Mouse (Mus musculus) embryonic facial prominence, embryonic 15.5 days (tissue): ENCODE results near the gene Gm10521. TPM values are rescaled to one million over a fixed set of nuclear protein-coding genes. Genes with fewer than 3 reads are reported as not detected.

Experiments used
- ATAC-seq: fragments of 200-750 bp; cut with Nextera tagmentation; 2 replicates; pipeline ENCODE4 v1.8.0; 2017; ENCODE audit warnings: low read depth, moderate TSS enrichment; ENCODE audit not compliant: insufficient number of reproducible peaks, low FRiP score, low TSS enrichment
- H3K27ac ChIP-seq: fragments of 300-500 bp; sonication (generic); replicated peaks from 2 replicates; pipeline ENCODE4 v1.5.1; 2015; ENCODE audit warnings: mild to moderate bottlenecking, inconsistent platforms
- H3K27me3 ChIP-seq: fragments of 300-500 bp; sonication (generic); 2 replicates; pipeline ENCODE4 v1.6.1; 2015; ENCODE audit warnings: inconsistent platforms
- H3K36me3 ChIP-seq: fragments of 300-500 bp; sonication (generic); 2 replicates; pipeline ENCODE4 v1.6.1; 2015; ENCODE audit warnings: mild to moderate bottlenecking, inconsistent platforms
- H3K4me1 ChIP-seq: fragments of 300-500 bp; sonication (generic); 2 replicates; pipeline ENCODE4 v1.6.1; 2015; ENCODE audit warnings: inconsistent platforms
- H3K4me2 ChIP-seq: fragments of 300-500 bp; sonication (generic); replicated peaks from 2 replicates; pipeline ENCODE4 v1.6.1; 2015; ENCODE audit warnings: mild to moderate bottlenecking, inconsistent platforms
- H3K4me3 ChIP-seq: fragments of 300-500 bp; sonication (generic); replicated peaks from 2 replicates; pipeline ENCODE4 v1.5.1; 2015; ENCODE audit warnings: mild to moderate bottlenecking, inconsistent platforms
- H3K9ac ChIP-seq: fragments of 300-500 bp; sonication (generic); 2 replicates; pipeline ENCODE4 v1.6.1; 2015; ENCODE audit warnings: inconsistent platforms
- H3K9me3 ChIP-seq: fragments of 300-500 bp; sonication (generic); replicated peaks from 2 replicates; pipeline ENCODE4 v1.6.1; 2016; ENCODE audit warnings: inconsistent platforms
- WGBS: fragments of 180-500 bp; shearing (Covaris S2); methylation state at CpG from one replicate; pipeline ENCODE4 v1.1.7; 2015; 5-methylcytosine and 5-hydroxymethylcytosine counted together
- polyA plus RNA-seq: library from polyadenylated mRNA; unstranded; fragments of >200 nt; fragmentation: Nextera tagmentation; extraction: Ambion mirVana; gene quantifications from 2 replicates; pipeline ENCODE4 v1.2.1, GENCODE M21; 2015

The Gm10521 gene
- polyA plus RNA-seq, 1 experiment from 2014 or later = not detected

GRCm38 (mm10) chr1:171919901-171920510 lies 24.5 kb downstream of the Gm10521 start:
- no peaks in the 10 kb centered on the region for H3K9me3 ChIP-seq
- H3K36me3 ChIP-seq = no peaks in the 10 kb centered on the region
- 70% methylated on average over 6 of the region's 6 CpGs for WGBS
- H3K4me1 ChIP-seq = no peaks in the 10 kb centered on the region
- no peak overlapping the region for H3K4me3 ChIP-seq
- no peak overlapping the region for H3K9ac ChIP-seq
- H3K4me2 ChIP-seq = no peak overlapping the region
- no peak overlapping the region for H3K27ac ChIP-seq
- ATAC-seq = no peak
- no peaks in the 10 kb centered on the region for H3K27me3 ChIP-seq

DNA sequence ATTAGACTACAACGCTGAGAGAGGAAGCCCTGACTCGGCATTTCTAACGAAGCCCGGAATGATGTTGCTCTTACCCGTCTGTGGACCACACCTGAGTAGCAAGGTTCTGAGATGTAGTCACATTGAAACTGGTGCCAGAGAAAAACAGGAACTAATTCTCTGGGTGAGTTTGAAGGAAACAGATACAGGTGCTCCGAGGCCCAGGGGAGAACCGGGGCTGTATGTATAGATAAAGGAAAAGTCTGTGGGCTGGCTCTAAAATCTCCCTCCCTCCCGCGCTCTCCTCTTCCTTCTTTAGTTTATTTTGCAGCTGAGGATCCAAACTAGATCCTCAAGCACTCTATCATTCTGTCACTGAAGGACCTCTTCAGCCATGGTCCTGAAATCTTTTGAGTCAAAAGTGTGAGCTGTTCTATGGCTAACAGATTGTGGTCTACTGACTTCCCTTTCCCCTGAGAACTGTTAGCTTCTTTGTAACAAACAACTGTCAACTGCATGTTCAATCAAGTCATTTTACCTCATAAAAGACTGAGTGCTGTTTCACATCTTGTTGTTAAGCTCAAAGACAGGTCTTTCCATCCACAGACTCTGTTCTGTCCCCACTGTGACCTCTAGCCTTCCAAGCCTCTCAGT lies 25.6 kb downstream of the Gm10521 start:
- Histone ChIP-seq H3K9ac (no peak overlapping the region), H3K4me1 (no peaks in the 10 kb centered on the region), H3K36me3 (no peaks in the 10 kb centered on the region), H3K9me3 (no peaks in the 10 kb centered on the region), H3K4me2 (no peak overlapping the region), H3K27me3 (no peaks in the 10 kb centered on the region), H3K27ac (no peak overlapping the region), H3K4me3 (no peak overlapping the region)
- WGBS = 79% methylated on average over 9 of the region's 9 CpGs
- ATAC-seq = no peak

GRCm38 (mm10) chr1:171921641-171922040 lies 26.2 kb downstream of the Gm10521 start:
- no peaks in the 10 kb centered on the region for H3K27me3 ChIP-seq
- no peak overlapping the region for H3K9ac ChIP-seq
- H3K4me1 ChIP-seq = no peaks in the 10 kb centered on the region
- H3K27ac ChIP-seq = no peak overlapping the region
- no peaks in the 10 kb centered on the region for H3K9me3 ChIP-seq
- no peak overlapping the region for H3K4me3 ChIP-seq
- ATAC-seq = no peak
- WGBS = 63% methylated on average over 2 of the region's 2 CpGs
- H3K4me2 ChIP-seq = no peak overlapping the region
- no peaks in the 10 kb centered on the region for H3K36me3 ChIP-seq

GRCm38 (mm10) chr1:171922844-171923243 lies 27.4 kb downstream of the Gm10521 start:
- WGBS = 89% methylated on average over 5 of the region's 5 CpGs
- no peak for ATAC-seq

GRCm38 (mm10) chr1:171924900-171925299 lies 29.4 kb downstream of the Gm10521 start:
- no peaks in the 10 kb centered on the region for H3K36me3 ChIP-seq
- H3K9ac ChIP-seq = no peak overlapping the region
- H3K4me2 ChIP-seq = no peak overlapping the region
- H3K4me3 ChIP-seq = no peak overlapping the region
- H3K27ac ChIP-seq = no peak overlapping the region
- no peaks in the 10 kb centered on the region for H3K9me3 ChIP-seq
- 75% methylated on average over 3 of the region's 3 CpGs for WGBS
- no peaks in the 10 kb centered on the region for H3K27me3 ChIP-seq
- ATAC-seq = no peak
- no peaks in the 10 kb centered on the region for H3K4me1 ChIP-seq

More at GRCm38 (mm10) chr1:171922844-171923243, 27.4 kb downstream of the Gm10521 start:
- Histone ChIP-seq H3K4me3 (no peak overlapping the region), H3K4me2 (no peak overlapping the region), H3K27me3 (no peaks in the 10 kb centered on the region), H3K36me3 (no peaks in the 10 kb centered on the region), H3K4me1 (no peaks in the 10 kb centered on the region), H3K9me3 (no peaks in the 10 kb centered on the region), H3K9ac (no peak overlapping the region), H3K27ac (no peak overlapping the region)

DNA sequence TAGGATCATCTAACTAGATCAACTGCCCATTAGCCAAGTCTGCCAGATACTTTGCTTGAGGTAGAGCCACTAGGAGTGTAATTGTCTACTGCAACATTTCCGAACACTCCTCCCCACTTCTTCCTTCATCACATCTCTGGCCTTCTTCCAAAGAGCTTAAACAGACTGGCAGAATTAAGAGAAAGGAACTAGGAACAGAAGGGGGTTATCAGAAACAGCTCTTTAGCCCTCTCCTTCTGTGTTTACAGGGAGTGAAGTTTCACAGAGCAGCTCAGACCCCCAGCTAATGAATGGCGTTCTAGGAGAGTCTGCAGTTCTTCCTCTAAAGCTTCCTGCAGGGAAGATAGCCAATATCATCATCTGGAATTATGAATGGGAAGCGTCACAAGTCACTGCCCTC lies 38.4 kb downstream of the Gm10521 start:
- Histone ChIP-seq H3K4me2 (no peak overlapping the region), H3K27ac (no peak overlapping the region), H3K9ac (no peak overlapping the region), H3K9me3 (no peaks in the 10 kb centered on the region), H3K4me1 (no peaks in the 10 kb centered on the region), H3K36me3 (no peaks in the 10 kb centered on the region), H3K4me3 (no peak overlapping the region), H3K27me3 (no peaks in the 10 kb centered on the region)
- WGBS = 49% methylated on average over 3 of the region's 3 CpGs
- no peak for ATAC-seq

DNA sequence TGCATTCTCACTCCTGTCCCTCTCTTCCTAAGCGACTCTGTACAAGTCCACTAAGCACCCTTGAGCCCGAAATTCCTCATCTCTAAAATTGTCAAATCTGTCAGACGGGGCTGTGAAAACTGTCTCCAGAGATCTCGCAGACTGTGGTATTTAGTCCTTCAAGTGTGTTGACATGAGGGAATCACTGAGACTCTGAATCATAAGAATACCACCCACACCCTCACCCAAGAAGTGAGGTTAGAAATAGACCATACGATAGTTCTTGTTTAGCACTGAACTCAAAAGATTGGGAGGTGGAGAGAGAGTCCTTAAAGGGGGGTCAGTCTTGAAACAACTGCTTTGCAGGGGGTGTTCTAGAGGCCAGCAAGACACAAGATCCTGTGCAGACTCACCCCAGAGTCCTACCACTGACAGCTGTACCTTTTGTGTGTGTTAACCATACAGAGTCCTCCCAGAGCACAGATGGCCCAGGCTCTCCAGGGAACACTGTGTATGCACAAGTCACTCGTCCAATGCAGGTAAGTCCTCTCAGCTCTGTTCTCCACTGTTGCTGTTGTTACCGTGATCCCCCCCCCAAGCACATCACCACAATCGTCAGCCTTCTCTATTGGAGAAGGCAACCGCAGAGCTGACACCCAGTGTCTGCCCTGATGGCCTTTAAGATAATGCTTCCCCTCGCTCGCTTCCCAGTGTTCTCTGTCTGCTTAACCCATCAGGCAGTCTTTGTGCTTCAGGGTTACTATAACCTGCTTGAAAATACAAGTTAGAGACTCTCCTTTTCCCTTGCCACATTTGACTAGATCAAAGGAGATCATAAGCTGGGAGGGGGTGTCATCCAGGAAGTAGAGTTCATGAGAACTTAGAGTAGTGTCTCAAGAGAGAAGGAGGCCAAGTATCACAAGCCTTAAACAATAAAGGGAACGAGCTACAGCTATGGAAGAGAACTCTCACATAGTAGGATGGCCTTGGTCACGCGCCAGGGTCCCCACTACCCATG lies 43.8 kb downstream of the Gm10521 start:
- H3K4me1 ChIP-seq = no peaks in the 10 kb centered on the region
- H3K9ac ChIP-seq = no peak overlapping the region
- H3K27ac ChIP-seq = no peak overlapping the region
- H3K4me2 ChIP-seq = no peak overlapping the region
- no peaks in the 10 kb centered on the region for H3K9me3 ChIP-seq
- WGBS = 77% methylated on average over 14 of the region's 14 CpGs
- ATAC-seq = no peak
- no peaks in the 10 kb centered on the region for H3K36me3 ChIP-seq
- no peaks in the 10 kb centered on the region for H3K27me3 ChIP-seq
- H3K4me3 ChIP-seq = no peak overlapping the region

DNA sequence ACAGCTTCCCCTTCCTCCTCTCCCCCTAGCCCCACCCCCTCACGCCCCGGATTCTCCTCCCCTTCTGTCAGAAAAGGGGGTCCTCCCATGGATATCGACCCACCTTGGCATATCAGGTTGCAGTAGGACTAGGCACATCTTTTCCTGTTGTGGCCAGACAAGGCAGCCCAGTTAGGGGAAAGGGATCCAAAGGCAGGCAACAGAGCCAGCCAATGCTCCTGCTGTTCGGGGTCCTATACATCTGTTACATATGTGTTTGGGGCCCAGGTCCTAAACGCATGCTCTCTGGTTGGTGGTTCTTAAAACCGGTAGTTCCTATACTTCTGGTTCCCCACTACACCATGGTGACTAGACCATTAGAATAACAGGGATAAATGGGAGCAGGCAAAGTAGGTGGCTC lies 45.2 kb downstream of the Gm10521 start:
- ATAC-seq = no peak
- Histone ChIP-seq H3K9me3 (no peaks in the 10 kb centered on the region), H3K9ac (no peak overlapping the region), H3K4me1 (no peaks in the 10 kb centered on the region), H3K27ac (no peak overlapping the region), H3K4me2 (no peak overlapping the region), H3K27me3 (no peaks in the 10 kb centered on the region), H3K36me3 (no peaks in the 10 kb centered on the region), H3K4me3 (no peak overlapping the region)
- 72% methylated on average over 6 of the region's 6 CpGs for WGBS

DNA sequence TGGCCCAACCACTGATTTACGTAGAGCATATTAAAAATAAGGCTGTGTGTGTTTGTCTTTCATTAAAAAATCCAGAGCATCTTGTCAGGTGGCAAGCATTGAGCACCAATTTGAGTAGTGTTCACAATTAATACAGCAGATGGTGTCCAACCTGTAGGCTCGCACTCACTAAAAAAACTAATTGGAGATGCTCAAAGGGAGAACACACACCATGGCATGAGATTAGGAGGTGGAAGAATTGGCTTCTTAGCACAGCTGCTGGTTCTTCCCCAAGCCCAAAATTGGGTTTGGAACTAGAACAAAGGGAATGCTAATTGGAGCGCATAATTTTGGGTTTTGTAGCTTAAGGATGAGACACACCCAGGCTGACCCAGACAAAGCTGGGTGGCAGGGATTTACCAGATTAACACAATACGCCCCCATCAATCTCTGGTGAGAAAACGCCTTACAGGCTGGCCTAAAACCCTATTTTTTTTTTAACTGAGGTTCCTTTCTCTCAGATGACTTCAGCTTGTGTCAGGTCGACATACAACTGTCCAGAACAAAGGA lies 51.1 kb downstream of the Gm10521 start:
- Histone ChIP-seq H3K36me3 (no peaks in the 10 kb centered on the region), H3K27me3 (no peaks in the 10 kb centered on the region), H3K4me2 (no peak overlapping the region), H3K4me1 (no peaks in the 10 kb centered on the region), H3K27ac (no peak overlapping the region), H3K9ac (no peak overlapping the region), H3K4me3 (no peak overlapping the region), H3K9me3 (no peaks in the 10 kb centered on the region)
- no peak for ATAC-seq
- WGBS = 61% methylated on average over 6 of the region's 6 CpGs
